Mouse (Mus musculus) adrenal gland, adult 8-10 months (tissue): ENCODE measurements at regions not wholly inside any gene's neighbourhood (a gene's known extent, or its start where the extent isn't known, plus 50 kb on each side); places are given as distances from the start of the nearest gene placed in this dataset.
A peak's percentile ranks its signal among the peaks of the same experiment; 100 is the strongest.

Source experiments
- DNase-seq: peaks from one replicate; pipeline ENCODE4 v3.0.0; 2022

- no peak for DNase-seq
These were observed 153.8 kb downstream of the Lmbrd1 start for GRCm38 (mm10) chr1:24832246-24832645.

GRCm38 (mm10) chr1:24866877-24867276, 188.4 kb downstream of the Lmbrd1 start:
- peak; percentile 1 for DNase-seq

- no peak for DNase-seq
These were observed 191.3 kb downstream of the Lmbrd1 start for GRCm38 (mm10) chr1:24869772-24870171.

- DNase-seq, result no peak
These were observed 192.4 kb downstream of the Lmbrd1 start for GRCm38 (mm10) chr1:24870685-24871417.

GRCm38 (mm10) chr1:24877014-24877413, 198.6 kb downstream of the Lmbrd1 start:
- no peak for DNase-seq

- no peak for DNase-seq
These were observed 205.2 kb downstream of the Lmbrd1 start for GRCm38 (mm10) chr1:24883638-24884037.

GRCm38 (mm10) chr1:24901278-24901677, 222.8 kb downstream of the Lmbrd1 start:
- DNase-seq, result peak; percentile 19

- no peak for DNase-seq
These were observed 260.2 kb downstream of the Lmbrd1 start for GRCm38 (mm10) chr1:24938303-24939263.

- DNase-seq, result no peak
These were observed 264.4 kb downstream of the Lmbrd1 start for GRCm38 (mm10) chr1:24942757-24943296.

GRCm38 (mm10) chr1:24943451-24943850, 265.0 kb downstream of the Lmbrd1 start:
- DNase-seq, result no peak

- no peak for DNase-seq
These were observed 294.3 kb downstream of the Lmbrd1 start for GRCm38 (mm10) chr1:24972681-24973080.

GRCm38 (mm10) chr1:25008456-25009169, 330.2 kb downstream of the Lmbrd1 start:
- no peak for DNase-seq

GRCm38 (mm10) chr1:25012754-25013153, 334.3 kb downstream of the Lmbrd1 start:
- no peak for DNase-seq
